Mouse (Mus musculus) MEL (cell line): Measurements from ENCODE around the gene Ncf1.

Source experiments
- CTCF ChIP-seq, 3 experiments: IDR thresholded peaks in 2 of 3; conservative IDR thresholded peaks in 1 of 3; 2 replicates each; pipeline ENCODE4 v1.5.1; 2011 to 2012; ENCODE audit warnings: low read length in 3 of 3, low read depth in 2 of 3, mild to moderate bottlenecking in 2 of 3, improper control_type of control experiment in 1 of 3, inconsistent platforms in 1 of 3, mixed read lengths in 1 of 3, moderate library complexity in 1 of 3; ENCODE audit not compliant: control insufficient read depth in 1 of 3, insufficient read depth in 1 of 3, poor library complexity in 1 of 3, severe bottlenecking in 1 of 3
- GATA1 ChIP-seq: IDR thresholded peaks from 2 replicates; pipeline ENCODE4 v1.6.1; 2011; ENCODE audit warnings: low read depth, low read length, improper control_type of control experiment
- MEF2A ChIP-seq: IDR thresholded peaks from 2 replicates; pipeline ENCODE4 v1.6.1; 2014; ENCODE audit warnings: low read depth, mild to moderate bottlenecking, inconsistent platforms, low read length, improper control_type of control experiment; ENCODE audit not compliant: poor library complexity, insufficient replicate concordance, severe bottlenecking; ENCODE audit errors: extremely low read depth
- MYB ChIP-seq: IDR thresholded peaks from 2 replicates; pipeline ENCODE4 v1.6.1; 2011; ENCODE audit warnings: mild to moderate bottlenecking, low read depth, low read length, improper control_type of control experiment
- NRF1 ChIP-seq: IDR thresholded peaks from 2 replicates; pipeline ENCODE4 v1.6.1; 2014; ENCODE audit warnings: low read depth, mild to moderate bottlenecking, inconsistent platforms, low read length, improper control_type of control experiment, moderate library complexity; ENCODE audit not compliant: poor library complexity, insufficient read depth, severe bottlenecking
- POLR2A ChIP-seq, 2 experiments: IDR thresholded peaks; 2 replicates each; pipeline ENCODE4 v1.6.1; 2011 to 2012; ENCODE audit warnings: low read length in 2 of 2, mild to moderate bottlenecking in 2 of 2, control low read depth in 1 of 2, improper control_type of control experiment in 1 of 2, low read depth in 1 of 2, moderate library complexity in 1 of 2; ENCODE audit not compliant: control insufficient read depth in 1 of 2, insufficient read depth in 1 of 2, poor library complexity in 1 of 2
- POLR2AphosphoS5 ChIP-seq: IDR thresholded peaks from 2 replicates; pipeline ENCODE4 v1.6.1; 2012; ENCODE audit warnings: low read depth, borderline replicate concordance, mild to moderate bottlenecking, inconsistent platforms, low read length, moderate library complexity, mixed read lengths
- RCOR1 ChIP-seq: IDR thresholded peaks from 2 replicates; pipeline ENCODE4 v1.6.1; 2012; ENCODE audit warnings: low read depth, mild to moderate bottlenecking, inconsistent platforms, low read length, improper control_type of control experiment
- TBP ChIP-seq: IDR thresholded peaks from 2 replicates; pipeline ENCODE4 v1.8.0; 2011; ENCODE audit warnings: low read depth, low read length, improper control_type of control experiment
- TCF12 ChIP-seq: IDR thresholded peaks from 2 replicates; pipeline ENCODE4 v1.6.1; 2014; ENCODE audit warnings: low read depth, mild to moderate bottlenecking, inconsistent platforms, low read length, improper control_type of control experiment, moderate library complexity
- ZKSCAN1 ChIP-seq: IDR thresholded peaks from 2 replicates; pipeline ENCODE4 v1.6.1; 2012; ENCODE audit warnings: low read depth, mild to moderate bottlenecking, inconsistent platforms, low read length, improper control_type of control experiment, moderate library complexity

DNA sequence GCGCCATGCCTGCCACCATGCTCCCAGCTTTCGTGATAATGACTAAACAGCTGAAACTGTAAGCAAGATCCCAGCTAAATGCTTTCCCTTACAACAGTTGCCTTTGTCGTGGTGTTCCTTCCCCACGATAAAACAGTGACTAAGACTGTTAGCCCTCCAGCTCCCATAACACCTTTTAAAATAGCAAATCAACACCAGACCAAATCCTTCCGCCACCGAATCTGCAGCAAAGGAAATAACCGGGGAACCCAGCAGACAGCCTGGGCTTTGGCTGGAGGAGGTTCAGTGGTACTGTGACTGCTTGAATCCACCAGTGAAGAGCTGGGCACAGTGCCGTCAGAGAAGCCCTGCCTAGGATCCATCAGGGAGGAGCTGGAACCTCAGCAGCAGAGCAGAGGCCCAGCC lies 19.8 kb upstream of the Ncf1 start:
- no peak for TF ChIP-seq NRF1
- no peak for TF ChIP-seq TCF12
- no peak for TF ChIP-seq RCOR1
- TF ChIP-seq CTCF (IDR thresholded peaks at IDR 0.05 in 2 of 3, conservative IDR thresholded peaks at IDR 0.05 in 1 of 3; ENCODE audit: control insufficient read depth in 1 of 3, insufficient read depth in 1 of 3, low read depth in 2 of 3, low read length in 3 of 3, poor library complexity in 1 of 3, severe bottlenecking in 1 of 3) = no peak
- no peak for TF ChIP-seq POLR2A (IDR thresholded peaks at IDR 0.05; ENCODE audit: control insufficient read depth in 1 of 2, insufficient read depth in 1 of 2, low read depth in 1 of 2, low read length in 2 of 2, poor library complexity in 1 of 2)
- TF ChIP-seq POLR2AphosphoS5 = no peak
- no peak for TF ChIP-seq GATA1
- no peak for TF ChIP-seq TBP
- no peak for TF ChIP-seq ZKSCAN1
- no peak for TF ChIP-seq MEF2A
- no peak for TF ChIP-seq MYB
